Mouse (Mus musculus) erythroblast, embryonic 14.5 days (primary cell): ENCODE measurements around the gene Fam170b.

Experiments used
- GATA1 ChIP-seq: IDR thresholded peaks from 2 replicates; pipeline ENCODE4 v1.6.1; 2012; ENCODE audit warnings: low read length, inconsistent platforms, mixed read lengths
- TAL1 ChIP-seq: IDR thresholded peaks from 3 replicates; pipeline ENCODE4 v1.6.1; 2012; ENCODE audit warnings: low read length, inconsistent platforms, mixed read lengths

GRCm38 (mm10) chr14:32819297-32819696, 14.5 kb upstream of the Fam170b start:
- TF ChIP-seq TAL1 = no peak
- TF ChIP-seq GATA1 = no peak
